Mouse (Mus musculus) G1E (cell line): ENCODE measurements at regions not wholly inside any gene's neighbourhood (a gene's known extent, or its start where the extent isn't known, plus 50 kb on each side); places are given as distances from the start of the nearest gene placed in this dataset.

Experiments
- CTCF ChIP-seq: IDR thresholded peaks from 2 replicates; pipeline ENCODE4 v1.5.1; 2012; ENCODE audit warnings: low read depth, low read length, inconsistent platforms, mixed read lengths
- POLR2AphosphoS5 ChIP-seq: IDR thresholded peaks from 2 replicates; pipeline ENCODE4 v1.6.1; 2012; ENCODE audit warnings: low read depth, low read length, inconsistent platforms; ENCODE audit not compliant: insufficient replicate concordance
- TAL1 ChIP-seq: conservative IDR thresholded peaks from 2 replicates; pipeline ENCODE4 v1.6.1; 2012; ENCODE audit warnings: low read depth, low read length, inconsistent platforms, mixed read lengths

GRCm38 (mm10) chr17:72997301-72997921, 79.3 kb downstream of the Lbh start:
- TF ChIP-seq CTCF = no peak
- TF ChIP-seq POLR2AphosphoS5 = no peak
- no peak for TF ChIP-seq TAL1
